Mouse (Mus musculus) CD4-positive, CD25-positive, alpha-beta regulatory T cell, adult 2 months (primary cell): Measurements from ENCODE around the gene Gpatch1.

ENCODE experiments used
- DNase-seq: peaks from one replicate; pipeline ENCODE4 v3.0.0-alpha.2; 2012; ENCODE audit warnings: low read depth, low spot score

Gene Gpatch1

DNA sequence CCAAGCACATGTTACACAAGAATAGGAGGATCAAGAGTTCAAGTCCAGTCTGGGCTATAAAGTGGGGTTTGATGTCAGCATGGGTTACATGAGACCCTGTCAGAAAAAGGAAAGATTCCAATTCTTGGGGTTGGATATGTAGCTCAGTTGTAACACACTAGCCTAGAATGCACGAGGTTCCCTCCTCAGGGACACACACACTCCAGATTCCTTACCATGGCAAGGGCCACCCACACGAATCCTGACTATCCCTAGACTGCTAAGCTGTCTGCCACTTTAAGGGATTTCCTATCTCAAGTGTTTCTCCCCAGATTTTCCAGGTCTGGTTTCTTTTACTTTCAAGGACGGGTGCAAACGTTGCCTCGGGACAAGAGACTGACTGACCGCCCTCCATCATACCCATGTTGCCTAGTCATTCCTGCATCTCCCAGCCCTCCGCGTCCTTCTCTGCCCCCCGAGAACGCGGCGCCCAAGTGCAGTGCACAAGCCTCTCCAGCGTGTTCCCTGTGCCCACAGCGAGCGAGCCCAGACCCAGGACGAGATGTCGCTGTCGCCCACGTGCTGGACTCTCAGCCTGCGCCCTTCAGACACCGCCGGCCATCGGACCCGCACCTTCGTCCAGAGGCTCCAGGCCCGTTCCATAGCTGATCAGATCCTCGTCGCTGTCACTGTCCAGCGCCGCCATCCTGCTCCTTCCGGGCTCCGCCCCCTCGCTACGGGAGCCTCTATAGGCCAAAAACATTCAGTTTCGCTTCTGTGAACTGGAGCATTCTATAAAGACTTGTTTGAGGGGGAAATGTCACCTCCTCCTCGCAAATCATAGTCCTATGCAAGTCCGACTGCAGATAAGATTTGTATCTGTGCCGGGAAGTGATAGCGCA lies at the start of gene Gpatch1:
Gene Gpatch1, minus strand, starts transcription at position 712 of the 881 bp plus-strand sequence.
- DNase-seq = peak; percentile 91

- no peak for DNase-seq
These were observed 47.1 kb upstream of the Gpatch1 start for GRCm38 (mm10) chr7:35365161-35365910.

GRCm38 (mm10) chr7:35362868-35363267 lies 44.6 kb upstream of the Gpatch1 start:
- DNase-seq = no peak

- DNase-seq = no peak
These were observed 44.0 kb upstream of the Gpatch1 start for GRCm38 (mm10) chr7:35362253-35362652.

- DNase-seq = no peak
These were observed 39.4 kb upstream of the Gpatch1 start for GRCm38 (mm10) chr7:35357621-35358020.

- no peak for DNase-seq
These were observed 37.1 kb upstream of the Gpatch1 start for GRCm38 (mm10) chr7:35355303-35355872.

DNA sequence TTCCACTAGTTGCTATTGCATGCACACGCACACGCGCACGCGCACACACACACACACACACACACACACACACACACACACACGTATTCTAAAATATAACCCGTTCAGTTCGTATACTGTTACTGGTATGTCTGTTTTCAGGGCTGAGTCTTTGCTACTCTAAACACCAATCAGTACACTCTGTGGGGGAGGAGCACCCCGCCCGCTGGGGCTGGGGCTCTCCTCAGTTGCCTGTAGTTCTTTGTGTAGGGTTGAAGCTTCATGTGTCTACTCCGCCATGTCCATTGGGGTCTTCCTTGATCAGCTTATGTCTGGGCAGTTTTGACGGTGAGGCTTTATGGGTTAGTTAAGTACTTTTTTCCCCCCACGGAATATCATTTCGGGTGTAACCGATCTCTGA lies 35.1 kb upstream of the Gpatch1 start:
- no peak for DNase-seq

GRCm38 (mm10) chr7:35351155-35351554 lies 32.9 kb upstream of the Gpatch1 start:
- no peak for DNase-seq

- DNase-seq = no peak
These were observed 31.8 kb upstream of the Gpatch1 start for GRCm38 (mm10) chr7:35349886-35350684.

DNA sequence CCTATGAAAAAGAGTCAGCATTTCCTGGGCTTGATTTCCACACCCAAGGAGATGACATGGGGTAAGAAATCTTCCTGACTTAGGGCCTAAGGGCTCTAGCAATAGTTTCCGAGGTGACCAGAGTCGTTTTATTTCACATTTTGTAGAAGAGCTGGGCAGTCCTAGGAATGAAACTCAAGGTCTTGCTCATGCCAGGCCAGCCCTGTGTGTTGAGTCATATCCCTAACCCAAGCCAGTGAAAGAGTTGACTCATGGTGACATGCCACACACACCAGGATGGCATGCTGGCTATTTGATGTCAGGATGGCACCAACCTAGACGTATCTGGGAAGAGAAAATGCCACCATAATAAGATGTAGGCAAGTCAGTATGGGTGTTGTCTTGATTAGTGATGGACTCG lies 30.8 kb upstream of the Gpatch1 start:
- no peak for DNase-seq

DNA sequence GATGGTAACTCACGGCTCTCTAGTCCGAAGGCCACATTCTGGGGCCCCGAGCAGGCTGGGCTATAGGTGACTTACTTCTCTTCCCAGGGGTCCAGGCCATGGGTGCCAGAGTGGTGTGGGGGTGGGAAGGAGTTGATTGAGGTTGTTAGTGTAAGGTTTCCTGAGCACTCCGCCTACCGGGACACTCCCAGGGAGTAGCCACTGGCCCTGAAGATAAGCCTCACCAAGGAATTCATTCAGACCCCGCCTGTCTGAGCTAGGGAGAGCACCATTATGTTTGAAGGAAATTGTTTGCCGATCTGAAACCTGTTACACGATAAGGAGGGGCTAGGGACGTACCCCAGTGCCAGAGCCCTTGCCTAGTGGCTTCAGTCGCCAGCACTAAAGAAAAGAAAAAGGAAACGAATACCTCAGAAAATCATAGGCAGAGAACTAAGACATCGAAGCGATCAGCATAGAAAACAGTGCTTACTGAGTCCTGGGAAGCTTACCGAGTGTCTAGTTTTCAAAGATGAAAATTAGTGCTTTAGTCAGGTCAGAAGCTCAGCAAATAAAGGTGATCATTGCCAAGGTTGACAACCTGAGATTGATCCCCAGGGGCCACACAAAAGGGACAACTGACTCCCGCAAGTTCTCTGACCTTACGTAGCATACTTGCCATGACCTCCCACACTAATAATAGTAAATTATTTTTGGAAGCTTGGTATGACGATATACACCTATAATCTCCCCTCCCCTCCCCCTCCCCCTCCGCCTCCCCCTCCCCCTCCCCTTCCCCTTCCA lies 29.9 kb upstream of the Gpatch1 start:
- DNase-seq = no peak

GRCm38 (mm10) chr7:35344785-35345330 lies 26.6 kb upstream of the Gpatch1 start:
- no peak for DNase-seq

- no peak for DNase-seq
These were observed 24.3 kb upstream of the Gpatch1 start for GRCm38 (mm10) chr7:35342498-35342897.

DNA sequence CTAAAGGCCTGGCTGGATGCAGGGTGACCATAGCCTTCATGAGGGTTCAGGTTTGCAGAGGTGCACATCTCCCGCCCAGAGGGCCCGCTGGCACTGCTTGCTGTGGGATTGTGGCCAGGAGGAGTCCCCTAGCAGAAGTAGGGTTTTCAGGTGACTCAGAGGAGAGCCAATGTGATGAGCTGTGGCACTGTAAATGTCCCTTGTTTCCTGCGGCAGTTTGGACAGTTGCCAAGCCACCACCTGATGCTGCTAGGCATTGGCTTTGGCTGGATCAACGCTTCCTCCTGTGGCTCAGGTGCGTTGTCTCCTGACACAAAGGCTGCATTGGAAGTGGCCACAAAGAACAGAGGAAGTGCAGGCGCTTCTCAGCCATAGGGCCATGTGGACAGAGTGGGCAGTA lies 23.0 kb upstream of the Gpatch1 start:
- no peak for DNase-seq

DNA sequence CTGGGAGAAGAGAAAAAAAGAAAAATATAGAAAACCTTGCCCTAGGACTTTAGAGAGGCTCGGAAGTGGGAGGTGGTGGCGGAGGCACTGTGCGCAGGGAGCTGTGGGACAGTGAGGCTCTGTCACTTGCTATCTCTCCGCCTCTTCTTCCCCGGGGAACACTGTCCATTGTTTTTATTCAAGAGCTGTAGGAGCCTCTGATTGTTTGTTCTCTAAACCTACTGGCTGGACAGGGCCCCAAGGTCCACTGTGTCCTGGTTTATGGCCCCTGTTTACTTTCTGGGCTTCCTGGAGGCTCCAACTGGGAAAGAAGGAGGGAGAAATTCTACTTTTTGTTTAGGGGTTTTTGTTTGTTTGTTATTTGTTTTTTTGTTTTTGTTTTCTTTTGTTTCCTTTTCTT lies 22.0 kb upstream of the Gpatch1 start:
- DNase-seq = no peak

GRCm38 (mm10) chr7:35334527-35335452 lies 16.6 kb upstream of the Gpatch1 start:
- peak; percentile 39 for DNase-seq

DNA sequence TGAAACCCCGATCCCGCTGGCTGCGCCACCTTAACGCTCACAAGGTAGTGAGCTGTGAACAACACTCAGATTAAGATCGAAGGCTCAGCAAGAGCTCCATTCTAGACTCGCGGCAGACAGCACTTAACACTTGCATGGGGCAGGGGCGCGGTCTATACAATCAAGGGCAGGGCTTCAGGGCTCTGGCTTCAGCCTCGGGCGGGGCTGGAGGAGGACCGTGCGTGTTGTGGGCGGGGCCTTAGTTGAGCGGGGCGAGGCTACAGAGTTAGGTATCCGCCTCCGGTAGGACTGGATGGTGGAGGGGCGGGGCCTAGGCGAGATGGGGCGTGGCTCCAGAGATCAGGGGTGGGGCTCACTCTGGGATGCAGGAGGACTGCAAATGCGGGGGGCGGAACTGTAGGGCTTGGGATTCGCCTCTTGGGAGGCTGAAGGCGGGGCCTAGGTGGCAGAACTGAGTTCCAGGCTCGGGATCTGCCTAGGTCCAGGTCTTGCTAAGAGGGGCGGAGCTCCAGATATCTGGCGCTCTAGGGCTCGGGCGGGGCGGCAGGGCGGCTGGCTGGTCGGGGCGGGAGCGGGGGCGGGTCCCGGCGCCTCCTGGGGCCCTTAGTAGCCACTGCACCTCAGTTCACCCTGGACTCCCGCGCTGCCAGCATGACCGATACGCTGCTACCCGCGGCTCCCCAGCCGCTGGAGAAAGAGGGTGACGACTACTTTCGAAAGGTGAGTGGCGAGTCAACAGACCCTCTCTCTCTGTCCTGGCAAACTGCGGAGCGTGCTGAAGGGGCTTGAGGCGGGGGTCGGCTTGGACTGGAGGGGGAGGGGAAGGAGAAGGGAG lies 15.7 kb upstream of the Gpatch1 start, which contains the start of gene Rhpn2:
Gene Rhpn2, plus strand, starts transcription at position 479 of the 835 bp plus-strand sequence.
- DNase-seq = peak; percentile 98

- DNase-seq = peak; percentile 50
These were observed 15.0 kb upstream of the Gpatch1 start for GRCm38 (mm10) chr7:35333231-35333651.
